Mouse (Mus musculus) forebrain, embryonic 15.5 days (tissue): ENCODE measurements around the gene Kcna10. TPM values are rescaled to one million over a fixed set of nuclear protein-coding genes. Genes with fewer than 3 reads are reported as not detected.

Experiments
- ATAC-seq: fragments of 200-750 bp; cut with Nextera tagmentation; replicated peaks from 2 replicates; pipeline ENCODE4 v1.8.0; 2017; ENCODE audit warnings: mild to moderate bottlenecking, moderate TSS enrichment, moderate library complexity
- H3K27ac ChIP-seq: fragments of 300-500 bp; sonication (generic); replicated peaks from 2 replicates; pipeline ENCODE4 v1.5.1; 2015; ENCODE audit warnings: mild to moderate bottlenecking, inconsistent platforms
- H3K27me3 ChIP-seq: fragments of 300-500 bp; sonication (generic); 2 replicates; pipeline ENCODE4 v1.6.1; 2015; ENCODE audit warnings: inconsistent platforms
- H3K36me3 ChIP-seq: fragments of 300-500 bp; sonication (generic); 2 replicates; pipeline ENCODE4 v1.6.1; 2015; ENCODE audit warnings: mild to moderate bottlenecking, inconsistent platforms
- H3K4me1 ChIP-seq: fragments of 300-500 bp; sonication (generic); 2 replicates; pipeline ENCODE4 v1.6.1; 2015; ENCODE audit warnings: inconsistent platforms
- H3K4me2 ChIP-seq: fragments of 300-500 bp; sonication (generic); replicated peaks from 2 replicates; pipeline ENCODE4 v1.6.1; 2015; ENCODE audit warnings: mild to moderate bottlenecking, inconsistent platforms
- H3K4me3 ChIP-seq: fragments of 300-500 bp; sonication (generic); 2 replicates; pipeline ENCODE4 v1.5.1; 2015; ENCODE audit warnings: mild to moderate bottlenecking, inconsistent platforms
- H3K9ac ChIP-seq: fragments of 300-500 bp; sonication (generic); replicated peaks from 2 replicates; pipeline ENCODE4 v1.6.1; 2015; ENCODE audit warnings: mild to moderate bottlenecking, inconsistent platforms
- H3K9me3 ChIP-seq: fragments of 300-500 bp; sonication (generic); 2 replicates; pipeline ENCODE4 v1.6.1; 2016; ENCODE audit warnings: inconsistent platforms
- WGBS: fragments of 180-500 bp; shearing (Covaris S2); methylation state at CpG from one replicate; pipeline ENCODE4 v1.1.7; 2015; ENCODE audit warnings: mixed read lengths; 5-methylcytosine and 5-hydroxymethylcytosine counted together
- polyA plus RNA-seq: library from polyadenylated mRNA; unstranded; fragments of >200 nt; fragmentation: Nextera tagmentation; extraction: Ambion mirVana; gene quantifications from 2 replicates; pipeline ENCODE4 v1.2.1, GENCODE M21; 2015

The Kcna10 gene
- polyA plus RNA-seq, 1 experiment from 2014 or later: not detected

GRCm38 (mm10) chr3:107205994-107206393 is 23.1 kb downstream of the Kcna10 start:
- H3K9ac ChIP-seq: no peak overlapping the region
- no peaks in the 10 kb centered on the region for H3K27me3 ChIP-seq
- ATAC-seq: no peak
- WGBS: 16% methylated on average over 4 of the region's 4 CpGs
- H3K4me1 ChIP-seq: no peaks in the 10 kb centered on the region
- H3K4me2 ChIP-seq: no peak overlapping the region
- H3K27ac ChIP-seq: no peak overlapping the region
- no peaks in the 10 kb centered on the region for H3K9me3 ChIP-seq
- H3K4me3 ChIP-seq: no peak overlapping the region
- no peaks in the 10 kb centered on the region for H3K36me3 ChIP-seq

GRCm38 (mm10) chr3:107206490-107207150 is 23.8 kb downstream of the Kcna10 start:
- Histone ChIP-seq H3K27ac (no peak overlapping the region), H3K4me2 (no peak overlapping the region), H3K4me3 (no peak overlapping the region), H3K27me3 (no peaks in the 10 kb centered on the region), H3K9me3 (no peaks in the 10 kb centered on the region), H3K9ac (no peak overlapping the region), H3K4me1 (no peaks in the 10 kb centered on the region), H3K36me3 (no peaks in the 10 kb centered on the region)
- ATAC-seq: no peak
- 46% methylated on average over 4 of the region's 4 CpGs for WGBS

GRCm38 (mm10) chr3:107207625-107208253 is 24.9 kb downstream of the Kcna10 start:
- no peak overlapping the region for H3K27ac ChIP-seq

GRCm38 (mm10) chr3:107214606-107215005 is 31.8 kb downstream of the Kcna10 start:
- WGBS: 91% methylated on average over 5 of the region's 5 CpGs
- Histone ChIP-seq H3K27ac (no peak overlapping the region), H3K9ac (no peak overlapping the region), H3K4me1 (no peaks in the 10 kb centered on the region), H3K36me3 (no peaks in the 10 kb centered on the region), H3K4me3 (no peak overlapping the region), H3K4me2 (no peak overlapping the region), H3K9me3 (no peaks in the 10 kb centered on the region), H3K27me3 (no peaks in the 10 kb centered on the region)
- ATAC-seq: no peak

More at GRCm38 (mm10) chr3:107207625-107208253, 24.9 kb downstream of the Kcna10 start:
- Histone ChIP-seq H3K9ac (no peak overlapping the region), H3K4me1 (no peaks in the 10 kb centered on the region), H3K36me3 (no peaks in the 10 kb centered on the region), H3K27me3 (no peaks in the 10 kb centered on the region), H3K4me2 (no peak overlapping the region), H3K4me3 (no peak overlapping the region), H3K9me3 (no peaks in the 10 kb centered on the region)
- 0 out of 2 replicates have a peak, but pooled peaks have one; percentile 24 for ATAC-seq
- 57% methylated on average over 7 of the region's 7 CpGs for WGBS

- no peak for ATAC-seq
- H3K9ac ChIP-seq: no peak overlapping the region
- no peak overlapping the region for H3K27ac ChIP-seq
- no peak overlapping the region for H3K4me3 ChIP-seq
- no peak overlapping the region for H3K4me2 ChIP-seq
- no peaks in the 10 kb centered on the region for H3K36me3 ChIP-seq
- no peaks in the 10 kb centered on the region for H3K9me3 ChIP-seq
- 65% methylated on average over 8 of the region's 8 CpGs for WGBS
- H3K27me3 ChIP-seq: no peaks in the 10 kb centered on the region
- H3K4me1 ChIP-seq: no peaks in the 10 kb centered on the region
These were observed 33.7 kb downstream of the Kcna10 start for GRCm38 (mm10) chr3:107216400-107217100.

- no peaks in the 10 kb centered on the region for H3K9me3 ChIP-seq
- no peak overlapping the region for H3K4me3 ChIP-seq
- H3K27me3 ChIP-seq: no peaks in the 10 kb centered on the region
- no peaks in the 10 kb centered on the region for H3K36me3 ChIP-seq
- H3K27ac ChIP-seq: no peak overlapping the region
- H3K9ac ChIP-seq: no peak overlapping the region
- no peaks in the 10 kb centered on the region for H3K4me1 ChIP-seq
- 87% methylated on average over 3 of the region's 3 CpGs for WGBS
- no peak for ATAC-seq
- H3K4me2 ChIP-seq: no peak overlapping the region
These were observed 34.2 kb downstream of the Kcna10 start for GRCm38 (mm10) chr3:107217101-107217480.

- 94% methylated on average over 7 of the region's 7 CpGs for WGBS
- no peak overlapping the region for H3K4me2 ChIP-seq
- no peak for ATAC-seq
- H3K27ac ChIP-seq: no peak overlapping the region
- no peaks in the 10 kb centered on the region for H3K4me1 ChIP-seq
- no peaks in the 10 kb centered on the region for H3K9me3 ChIP-seq
- no peak overlapping the region for H3K4me3 ChIP-seq
- no peak overlapping the region for H3K9ac ChIP-seq
- H3K36me3 ChIP-seq: no peaks in the 10 kb centered on the region
- H3K27me3 ChIP-seq: no peaks in the 10 kb centered on the region
These were observed 35.7 kb downstream of the Kcna10 start for GRCm38 (mm10) chr3:107218572-107218971.

- no peaks in the 10 kb centered on the region for H3K36me3 ChIP-seq
- 87% methylated on average over 10 of the region's 10 CpGs for WGBS
- ATAC-seq: no peak
- no peak within 1 kb of the TSS for H3K4me2 ChIP-seq
- H3K27me3 ChIP-seq: no peaks in the 10 kb centered on the region
- H3K4me1 ChIP-seq: no peaks in the 10 kb centered on the region
- no peak within 1 kb of the TSS for H3K27ac ChIP-seq
- no peaks in the 10 kb centered on the region for H3K9me3 ChIP-seq
- no peak within 1 kb of the TSS for H3K9ac ChIP-seq
- no peak within 1 kb of the TSS for H3K4me3 ChIP-seq
These were observed 38.8 kb downstream of the Kcna10 start, which contains the start of gene Cym for GRCm38 (mm10) chr3:107221608-107222007. Gene Cym (minus strand): TSS chr3:107221732.

GRCm38 (mm10) chr3:107223230-107223629 is 40.4 kb downstream of the Kcna10 start:
- H3K9ac ChIP-seq: no peak overlapping the region
- no peaks in the 10 kb centered on the region for H3K4me1 ChIP-seq
- ATAC-seq: no peak
- no peaks in the 10 kb centered on the region for H3K36me3 ChIP-seq
- no peak overlapping the region for H3K4me2 ChIP-seq
- no peaks in the 10 kb centered on the region for H3K9me3 ChIP-seq
- H3K27me3 ChIP-seq: no peaks in the 10 kb centered on the region
- H3K4me3 ChIP-seq: no peak overlapping the region
- WGBS: 79% methylated on average over 1 of the region's 1 CpGs
- H3K27ac ChIP-seq: no peak overlapping the region

- H3K4me1 ChIP-seq: no peaks in the 10 kb centered on the region
- 90% methylated on average over 5 of the region's 5 CpGs for WGBS
- H3K9me3 ChIP-seq: no peaks in the 10 kb centered on the region
- H3K4me3 ChIP-seq: no peak overlapping the region
- no peak overlapping the region for H3K4me2 ChIP-seq
- H3K27me3 ChIP-seq: no peaks in the 10 kb centered on the region
- no peak overlapping the region for H3K27ac ChIP-seq
- H3K9ac ChIP-seq: no peak overlapping the region
- no peak for ATAC-seq
- no peaks in the 10 kb centered on the region for H3K36me3 ChIP-seq
These were observed 43.0 kb downstream of the Kcna10 start for GRCm38 (mm10) chr3:107225820-107226219.

- Histone ChIP-seq H3K9ac (no peak overlapping the region), H3K27me3 (no peaks in the 10 kb centered on the region), H3K36me3 (no peaks in the 10 kb centered on the region), H3K4me3 (no peak overlapping the region), H3K4me1 (no peaks in the 10 kb centered on the region), H3K4me2 (no peak overlapping the region), H3K9me3 (no peaks in the 10 kb centered on the region), H3K27ac (no peak overlapping the region)
- ATAC-seq: no peak
- 86% methylated on average over 5 of the region's 5 CpGs for WGBS
These were observed 46.4 kb downstream of the Kcna10 start for GRCm38 (mm10) chr3:107229221-107229620.

- Histone ChIP-seq H3K36me3 (no peaks in the 10 kb centered on the region), H3K27ac (no peak overlapping the region), H3K9me3 (no peaks in the 10 kb centered on the region), H3K27me3 (no peaks in the 10 kb centered on the region), H3K4me3 (no peak overlapping the region), H3K9ac (no peak overlapping the region), H3K4me2 (no peak overlapping the region), H3K4me1 (no peaks in the 10 kb centered on the region)
- ATAC-seq: no peak
- WGBS: 77% methylated on average over 5 of the region's 5 CpGs
These were observed 47.0 kb downstream of the Kcna10 start for GRCm38 (mm10) chr3:107229822-107230221.
